10 mouse cellular contexts compared by ENCODE assay signal in genomic region chr2:26498694-26499093, GRCm38 (mm10). TPM values are rescaled to one million over a fixed set of nuclear protein-coding genes. Genes with fewer than 3 reads are reported as not detected.
DNase-seq lines count a peak whose midpoint lies in the region; ATAC-seq and TF ChIP-seq lines count a peak whose summit lies in the region.
"Had no signal": no experiment of that assay in that cellular context is flagged by ENCODE, and none has a peak within 500 bp of the region (broad histone marks: within the 10 kb centered on the region; RNA-seq: fewer than 3 reads in every experiment).

No protein-coding gene starts in this region.

- peak overlapping the region; percentile 21; the same call in 1 of the 2 replicates for H3K4me2 ChIP-seq in lung, embryonic 14.5 days
- H3K4me2 ChIP-seq in neural tube, embryonic 13.5 days: peak overlapping the region; percentile 83

- ATAC-seq in lung, embryonic 14.5 days (ENCODE audit: insufficient read depth): no peak
- no peak for ATAC-seq in neural tube, embryonic 13.5 days (ENCODE audit: low read depth)
- ATAC-seq: Patski had no signal

- no peak for TF ChIP-seq CTCF in lung, embryonic 14.5 days (IDR thresholded peaks at IDR 0.05; ENCODE audit: low read depth)

- 52% methylated on average over 8 of the region's 8 CpGs for WGBS in lung, embryonic 14.5 days
- WGBS in neural tube, embryonic 13.5 days: 47% methylated on average over 8 of the region's 8 CpGs

- H3K36me3 ChIP-seq in lung, embryonic 14.5 days (ENCODE audit: insufficient read depth): peaks cover 22% of the 10 kb centered on the region; the same call in 1 of the 2 replicates
- H3K36me3 ChIP-seq in neural tube, embryonic 13.5 days: no peaks in the 10 kb centered on the region

- H3K27ac ChIP-seq in lung, embryonic 14.5 days (ENCODE audit: low read depth): peak overlapping the region; percentile 32; the same call in 1 of the 2 replicates
- peak overlapping the region; percentile 94 for H3K27ac ChIP-seq in neural tube, embryonic 13.5 days (replicated peaks)
- H3K27ac ChIP-seq: embryonic facial prominence, embryonic 13.5 days had no signal

- H3K4me1 ChIP-seq in lung, embryonic 14.5 days (ENCODE audit: insufficient read depth): peaks cover 42% of the 10 kb centered on the region
- H3K4me1 ChIP-seq in neural tube, embryonic 13.5 days (replicated peaks): peaks cover 100% of the 10 kb centered on the region

- H3K4me3 ChIP-seq in lung, embryonic 14.5 days (ENCODE audit: low read depth, low read length): no peak overlapping the region
- peak overlapping the region; percentile 68 for H3K4me3 ChIP-seq in neural tube, embryonic 13.5 days
- H3K4me3 ChIP-seq: embryonic facial prominence, embryonic 13.5 days had no signal

- H3K9ac ChIP-seq in lung, embryonic 14.5 days: no peak overlapping the region
- peak overlapping the region; percentile 91; the same call in 1 of the 2 replicates for H3K9ac ChIP-seq in neural tube, embryonic 13.5 days

- no peaks in the 10 kb centered on the region for H3K9me3 ChIP-seq in lung, embryonic 14.5 days (ENCODE audit: low read depth, low read length)
- no peaks in the 10 kb centered on the region for H3K9me3 ChIP-seq in neural tube, embryonic 13.5 days
- H3K9me3 ChIP-seq: embryonic facial prominence, embryonic 13.5 days had no signal

- DNase-seq in heart, adult 11 months: peak; percentile 94
- no peak for DNase-seq in heart, adult 9 months (ENCODE audit: low spot score in 2 of 2)
- no peak for DNase-seq in lung, embryonic 14.5 days
- DNase-seq in lung, postnatal 14 days: no peak
- DNase-seq in induced T-regulatory cell, adult 2 months (ENCODE audit: low read depth): peak; percentile 44
- DNase-seq in spleen, postnatal 14 days (ENCODE audit: low spot score in 2 of 2): no peak
- no peak for DNase-seq in adrenal gland, adult 8-10 months

- no peaks in the 10 kb centered on the region for H3K27me3 ChIP-seq in lung, embryonic 14.5 days (ENCODE audit: insufficient read depth, low read length)
- H3K27me3 ChIP-seq in neural tube, embryonic 13.5 days: peaks cover 15% of the 10 kb centered on the region
- H3K27me3 ChIP-seq: Patski had no signal

RNA-seq across cellular contexts. Expression of gene Notch1, which starts 17.8 kb away (rescaled TPM):
- 37.7 and 44.0 TPM in 2 replicates for polyA plus RNA-seq in lung, embryonic 14.5 days (2014; fragmentation: Nextera tagmentation; extraction: Ambion mirVana)
- 19.3 and 20.5 TPM in 2 replicates for polyA plus RNA-seq in neural tube, embryonic 13.5 days (2015; fragmentation: Nextera tagmentation; extraction: Ambion mirVana)
- total RNA-seq in adrenal gland, adult 8-10 months (2022): 10 to 100 TPM; 23.7 to 32.6 (median 28.4) TPM

RNA-seq across cellular contexts. Expression of gene Sec16a, which starts 53.7 kb away (rescaled TPM):
- 36.0 and 36.5 TPM in 2 replicates for polyA plus RNA-seq in lung, embryonic 14.5 days (2014; fragmentation: Nextera tagmentation; extraction: Ambion mirVana)
- polyA plus RNA-seq in neural tube, embryonic 13.5 days (2015; fragmentation: Nextera tagmentation; extraction: Ambion mirVana): 18.4 and 20.7 TPM in 2 replicates
- total RNA-seq in adrenal gland, adult 8-10 months (2022): 10 to 100 TPM; 62.3 to 73.6 (median 67.1) TPM

Comparison
In these comparisons a context has a peak if more than half of its experiments do, and no peak if none do; other contexts are left out.
1. DNase-seq: peak in heart, adult 11 months (single experiment) and induced T-regulatory cell, adult 2 months (single experiment); none in heart, adult 9 months (0 of 2), lung, embryonic 14.5 days (single experiment), lung, postnatal 14 days (single experiment), spleen, postnatal 14 days (0 of 2) and adrenal gland, adult 8-10 months (single experiment).